Mouse (Mus musculus): ENCODE results near the gene Hdac11. TPM values are rescaled to one million over a fixed set of nuclear protein-coding genes. Genes with fewer than 3 reads are reported as not detected.

The Hdac11 gene
- total and polyA plus RNA-seq, 3 experiments = 0.54 to 1.4 (median 1.4) TPM

- Histone ChIP-seq H3K9me3 (replicated peaks) (no peaks in the 10 kb centered on the region), H3K4me1 (ENCODE audit: insufficient read depth, low read depth, low read length) (no peaks in the 10 kb centered on the region), H3K27me3 (ENCODE audit: insufficient read depth, low read length) (peaks cover 20% of the 10 kb centered on the region), H3K4me3 (ENCODE audit: low read depth, low read length) (no peak overlapping the region), H3K36me3 (replicated peaks) (no peaks in the 10 kb centered on the region)
- ATAC-seq (ENCODE audit: extremely low read depth, insufficient number of reproducible peaks, low FRiP score, poor library complexity, severe bottlenecking) (no peak), DNase-seq (ENCODE audit: low spot score) (no peak)
- no peak for TF ChIP-seq GATA2 (IDR thresholded peaks at IDR 0.05; ENCODE audit: borderline replicate concordance, low read depth, low read length)
- TF ChIP-seq CTCF (IDR thresholded peaks at IDR 0.05; ENCODE audit: low read depth, low read length) = no peak
- no peak for TF ChIP-seq POLR2AphosphoS5 (IDR thresholded peaks at IDR 0.05; ENCODE audit: insufficient replicate concordance, low read depth, low read length)
- no peak for TF ChIP-seq GATA1 (IDR thresholded peaks at IDR 0.05; ENCODE audit: borderline replicate concordance, low read length)
- TF ChIP-seq TAL1 (conservative IDR thresholded peaks at IDR 0.05; ENCODE audit: low read depth, low read length) = no peak
Observed at GRCm38 (mm10) chr6:91213287-91214218, 57.1 kb downstream of the Hdac11 start.

GRCm38 (mm10) chr6:91215454-91215853, 59.0 kb downstream of the Hdac11 start:
- H3K4me3 ChIP-seq (ENCODE audit: low read depth, low read length) = no peak overlapping the region
- no peak for TF ChIP-seq GATA2 (IDR thresholded peaks at IDR 0.05; ENCODE audit: borderline replicate concordance, low read depth, low read length)
- TF ChIP-seq TAL1 (conservative IDR thresholded peaks at IDR 0.05; ENCODE audit: low read depth, low read length) = no peak
- no peak for TF ChIP-seq POLR2AphosphoS5 (IDR thresholded peaks at IDR 0.05; ENCODE audit: insufficient replicate concordance, low read depth, low read length)
- no peak for TF ChIP-seq GATA1 (IDR thresholded peaks at IDR 0.05; ENCODE audit: borderline replicate concordance, low read length)
- TF ChIP-seq CTCF (IDR thresholded peaks at IDR 0.05; ENCODE audit: low read depth, low read length) = no peak
- ATAC-seq (ENCODE audit: extremely low read depth, insufficient number of reproducible peaks, low FRiP score, poor library complexity, severe bottlenecking) (no peak), DNase-seq (ENCODE audit: low spot score) (no peak)
- no peaks in the 10 kb centered on the region for H3K36me3 ChIP-seq (replicated peaks)
- H3K4me1 ChIP-seq (ENCODE audit: insufficient read depth, low read depth, low read length) = no peaks in the 10 kb centered on the region
- H3K27me3 ChIP-seq (ENCODE audit: insufficient read depth, low read length) = peaks cover 16% of the 10 kb centered on the region
- H3K9me3 ChIP-seq (replicated peaks) = no peaks in the 10 kb centered on the region

DNA sequence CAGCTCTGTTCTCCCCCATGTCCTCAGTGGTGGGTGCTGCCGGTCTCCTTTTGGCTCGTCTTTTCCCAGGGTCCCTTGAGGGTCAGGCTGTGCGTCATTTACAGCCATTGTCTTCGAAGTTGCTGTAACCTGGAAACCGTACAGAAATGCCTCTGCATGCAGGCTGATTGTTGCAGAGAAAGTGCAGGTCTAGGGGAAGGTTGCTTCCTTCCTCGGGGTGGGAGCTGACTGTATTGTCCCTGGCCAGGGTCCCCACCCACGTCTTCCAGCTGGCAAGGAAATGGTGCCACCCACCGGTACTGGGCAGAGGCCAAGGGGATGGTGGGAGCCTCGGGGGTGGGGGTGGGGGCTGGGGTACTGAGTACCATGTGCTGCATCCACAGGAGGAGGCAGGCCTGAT, 62.0 kb downstream of the Hdac11 start:
- no peaks in the 10 kb centered on the region for H3K9me3 ChIP-seq (replicated peaks)
- ATAC-seq (ENCODE audit: extremely low read depth, insufficient number of reproducible peaks, low FRiP score, poor library complexity, severe bottlenecking) = no peak
- H3K36me3 ChIP-seq (replicated peaks) = no peaks in the 10 kb centered on the region
- H3K4me1 ChIP-seq (ENCODE audit: insufficient read depth, low read depth, low read length) = no peaks in the 10 kb centered on the region
- no peak overlapping the region for H3K4me3 ChIP-seq (ENCODE audit: low read depth, low read length)
- peaks cover 2% of the 10 kb centered on the region; the same call in 1 of the 2 replicates for H3K27me3 ChIP-seq (ENCODE audit: insufficient read depth, low read length)
- TF ChIP-seq GATA2 (IDR thresholded peaks at IDR 0.05; ENCODE audit: borderline replicate concordance, low read depth, low read length) (no peak), POLR2AphosphoS5 (IDR thresholded peaks at IDR 0.05; ENCODE audit: insufficient replicate concordance, low read depth, low read length) (no peak), CTCF (IDR thresholded peaks at IDR 0.05; ENCODE audit: low read depth, low read length) (no peak), TAL1 (conservative IDR thresholded peaks at IDR 0.05; ENCODE audit: low read depth, low read length) (no peak), GATA1 (IDR thresholded peaks at IDR 0.05; ENCODE audit: borderline replicate concordance, low read length) (no peak)
- DNase-seq (ENCODE audit: low spot score) = no peak

GRCm38 (mm10) chr6:91218871-91219270, 62.4 kb downstream of the Hdac11 start:
- peaks cover 2% of the 10 kb centered on the region; the same call in 1 of the 2 replicates for H3K27me3 ChIP-seq (ENCODE audit: insufficient read depth, low read length)
- H3K9me3 ChIP-seq (replicated peaks) = no peaks in the 10 kb centered on the region
- TF ChIP-seq TAL1 (conservative IDR thresholded peaks at IDR 0.05; ENCODE audit: low read depth, low read length) = no peak
- no peak for TF ChIP-seq GATA1 (IDR thresholded peaks at IDR 0.05; ENCODE audit: borderline replicate concordance, low read length)
- TF ChIP-seq CTCF (IDR thresholded peaks at IDR 0.05; ENCODE audit: low read depth, low read length) = no peak
- no peak for TF ChIP-seq GATA2 (IDR thresholded peaks at IDR 0.05; ENCODE audit: borderline replicate concordance, low read depth, low read length)
- no peak for TF ChIP-seq POLR2AphosphoS5 (IDR thresholded peaks at IDR 0.05; ENCODE audit: insufficient replicate concordance, low read depth, low read length)
- H3K4me1 ChIP-seq (ENCODE audit: insufficient read depth, low read depth, low read length) = no peaks in the 10 kb centered on the region
- DNase-seq (ENCODE audit: low spot score) (no peak), ATAC-seq (ENCODE audit: extremely low read depth, insufficient number of reproducible peaks, low FRiP score, poor library complexity, severe bottlenecking) (no peak)
- no peak overlapping the region for H3K4me3 ChIP-seq (ENCODE audit: low read depth, low read length)
- no peaks in the 10 kb centered on the region for H3K36me3 ChIP-seq (replicated peaks)

GRCm38 (mm10) chr6:91220062-91220461, 63.6 kb downstream of the Hdac11 start:
- peaks cover 4% of the 10 kb centered on the region; the same call in 1 of the 2 replicates for H3K27me3 ChIP-seq (ENCODE audit: insufficient read depth, low read length)

DNA sequence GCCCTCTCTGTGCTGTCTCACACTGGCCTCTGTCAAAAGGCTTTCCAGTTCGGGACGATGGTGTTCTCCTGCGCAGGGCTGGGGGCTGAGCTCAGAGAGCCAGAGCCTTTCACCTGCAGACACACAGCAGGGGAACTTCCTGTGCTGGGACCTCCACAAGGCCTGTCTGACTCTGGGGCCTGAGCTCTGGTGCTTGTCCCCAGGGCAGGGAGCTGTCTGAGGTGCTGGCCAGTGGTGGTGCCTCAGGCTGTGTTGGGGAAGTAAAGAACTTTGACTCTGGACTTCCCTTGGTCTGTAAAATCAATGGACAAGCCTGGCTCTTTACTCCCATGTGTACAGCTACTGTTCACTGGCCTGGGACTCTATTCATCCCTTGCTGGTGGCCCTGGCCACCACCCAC, 64.6 kb downstream of the Hdac11 start:
- no peak for TF ChIP-seq CTCF (IDR thresholded peaks at IDR 0.05; ENCODE audit: low read depth, low read length)
- no peak for TF ChIP-seq GATA2 (IDR thresholded peaks at IDR 0.05; ENCODE audit: borderline replicate concordance, low read depth, low read length)
- no peak for TF ChIP-seq TAL1 (conservative IDR thresholded peaks at IDR 0.05; ENCODE audit: low read depth, low read length)
- TF ChIP-seq GATA1 (IDR thresholded peaks at IDR 0.05; ENCODE audit: borderline replicate concordance, low read length) = no peak
- TF ChIP-seq POLR2AphosphoS5 (IDR thresholded peaks at IDR 0.05; ENCODE audit: insufficient replicate concordance, low read depth, low read length) = no peak
- Histone ChIP-seq H3K4me1 (ENCODE audit: insufficient read depth, low read depth, low read length) (no peaks in the 10 kb centered on the region), H3K36me3 (replicated peaks) (no peaks in the 10 kb centered on the region), H3K27me3 (ENCODE audit: insufficient read depth, low read length) (peaks cover 4% of the 10 kb centered on the region), H3K9me3 (replicated peaks) (no peaks in the 10 kb centered on the region), H3K4me3 (ENCODE audit: low read depth, low read length) (no peak overlapping the region)
- ATAC-seq (ENCODE audit: extremely low read depth, insufficient number of reproducible peaks, low FRiP score, poor library complexity, severe bottlenecking) = no peak
- DNase-seq (ENCODE audit: low spot score) = peak; percentile 6

More at GRCm38 (mm10) chr6:91220062-91220461, 63.6 kb downstream of the Hdac11 start:
- H3K4me3 ChIP-seq (ENCODE audit: low read depth, low read length) = no peak overlapping the region
- no peak for TF ChIP-seq GATA2 (IDR thresholded peaks at IDR 0.05; ENCODE audit: borderline replicate concordance, low read depth, low read length)
- no peak for TF ChIP-seq GATA1 (IDR thresholded peaks at IDR 0.05; ENCODE audit: borderline replicate concordance, low read length)
- no peak for TF ChIP-seq POLR2AphosphoS5 (IDR thresholded peaks at IDR 0.05; ENCODE audit: insufficient replicate concordance, low read depth, low read length)
- no peak for TF ChIP-seq CTCF (IDR thresholded peaks at IDR 0.05; ENCODE audit: low read depth, low read length)
- no peak for TF ChIP-seq TAL1 (conservative IDR thresholded peaks at IDR 0.05; ENCODE audit: low read depth, low read length)
- H3K4me1 ChIP-seq (ENCODE audit: insufficient read depth, low read depth, low read length) = no peaks in the 10 kb centered on the region
- no peak for DNase-seq (ENCODE audit: low spot score)
- H3K9me3 ChIP-seq (replicated peaks) = no peaks in the 10 kb centered on the region
- ATAC-seq (ENCODE audit: extremely low read depth, insufficient number of reproducible peaks, low FRiP score, poor library complexity, severe bottlenecking) = no peak
- no peaks in the 10 kb centered on the region for H3K36me3 ChIP-seq (replicated peaks)
